Mouse (Mus musculus) layer of hippocampus, adult 8-10 months (tissue): ENCODE results near the gene Add1. TPM values are rescaled to one million over a fixed set of nuclear protein-coding genes. Genes with fewer than 3 reads are reported as not detected.

Source experiments
- DNase-seq, 2 experiments: peaks; one replicate each; pipeline ENCODE4 v3.0.0; 2022; ENCODE audit warnings: low spot score in 2 of 2
- microRNA-seq, 2 experiments: library from miRNA; unstranded; fragments of <30 nt; microRNA quantifications; one replicate each; pipeline ENCODE4 v1.2.0; 2022
- total RNA-seq, 4 experiments: library from RNA; stranded (reverse); gene quantifications; 2 replicates each; pipeline ENCODE4 v1.2.4; 2022

Add1 gene
- total RNA-seq, 4 experiments from 2014 or later = 394 to 417 (median 404) TPM

DNA sequence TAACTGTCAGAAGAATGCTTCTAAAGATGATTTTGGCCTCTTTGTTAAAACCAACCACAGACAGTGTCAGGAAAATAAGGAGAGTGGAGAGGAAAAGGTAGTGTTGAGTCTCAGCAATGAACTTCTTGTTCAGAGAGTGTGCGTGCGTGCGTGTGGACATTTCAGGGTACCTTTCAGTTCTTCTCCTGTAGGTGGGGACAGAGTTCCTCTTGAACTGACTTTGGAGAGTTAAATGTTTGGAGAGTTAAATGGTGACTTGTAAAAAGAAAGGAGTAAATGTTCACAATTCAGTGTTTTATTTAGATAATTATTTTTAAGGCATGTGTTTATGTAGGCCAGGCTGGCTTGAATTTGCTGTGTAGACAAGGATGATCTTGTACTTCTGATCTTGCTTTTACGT, 96.8 kb downstream of the Add1 start:
- no peak for DNase-seq

Small RNA genes within 50 kb of the gene (microRNA-seq; reads per million reads assigned to microRNA genes)
- 0 to 1.3 reads per million in 2 experiments for gene Mir7036b

Other genes with a start within 250 kb of the Add1 start
- 10 to 100 TPM; 82.2 to 87.7 (median 84.1) TPM for gene Rnf4, start 237.4 kb upstream of the Add1 start, total RNA-seq
- gene Fam193a, start 203.7 kb upstream of the Add1 start, total RNA-seq = 10 to 100 TPM; 41.6 to 48.2 (median 45.0) TPM
- 10 to 100 TPM; 27.2 to 36.7 (median 33.1) TPM for gene Tnip2, start 59.7 kb upstream of the Add1 start, total RNA-seq
- 10 to 100 TPM in 2 of 4 experiments, 1 to 10 TPM in 2; 3.8 to 13.5 (median 8.5) TPM for gene Sh3bp2, start 47.8 kb upstream of the Add1 start, total RNA-seq
- gene Mfsd10, start 63.5 kb downstream of the Add1 start, total RNA-seq = 10 to 100 TPM; 39.6 to 50.6 (median 46.0) TPM
- 10 to 100 TPM; 11.5 to 18.2 (median 16.6) TPM for gene Nop14, start 86.5 kb downstream of the Add1 start, total RNA-seq
- 1 to 10 TPM; 4.1 to 8.5 (median 5.7) TPM for gene Grk4, start 86.7 kb downstream of the Add1 start, total RNA-seq
- 10 to 100 TPM; 71.0 to 94.2 (median 80.1) TPM for gene Htt, start 188.1 kb downstream of the Add1 start, total RNA-seq